32 mouse cellular contexts compared by ENCODE assay signal in genomic region chr6:5163507-5164144, GRCm38 (mm10). TPM values are rescaled to one million over a fixed set of nuclear protein-coding genes. Genes with fewer than 3 reads are reported as not detected.
DNase-seq lines count a peak whose midpoint lies in the region; ATAC-seq lines count a peak whose summit lies in the region.
"Had no signal": no experiment of that assay in that cellular context is flagged by ENCODE, and none has a peak within 500 bp of the region (broad histone marks: within the 10 kb centered on the region; RNA-seq: fewer than 3 reads in every experiment).

No protein-coding gene starts in this region.

- 0 out of 2 replicates have a peak overlapping the region, but pooled peaks have one; percentile 16 for H3K27ac ChIP-seq in heart, embryonic 15.5 days
- 0 out of 2 replicates have a peak overlapping the region, but pooled peaks have one; percentile 28 for H3K27ac ChIP-seq in midbrain, embryonic 10.5 days (replicated peaks)
- H3K27ac ChIP-seq in midbrain, embryonic 11.5 days (ENCODE audit: low read depth, low read length), result no peak overlapping the region
- H3K27ac ChIP-seq in liver, embryonic 16.5 days (ENCODE audit: low read length), result peak overlapping the region; percentile 9; the same call in 1 of the 2 replicates
- H3K27ac ChIP-seq: forebrain, embryonic 12.5 days; intestine, embryonic 15.5 days; left cerebral cortex, adult 2 months; limb, embryonic 15.5 days had no signal

- no peak overlapping the region for H3K9ac ChIP-seq in heart, embryonic 15.5 days
- H3K9ac ChIP-seq in midbrain, embryonic 11.5 days (ENCODE audit: low read length), result no peak overlapping the region
- no peak overlapping the region for H3K9ac ChIP-seq in liver, embryonic 16.5 days (ENCODE audit: low read depth, low read length)
- H3K9ac ChIP-seq: forebrain, embryonic 12.5 days; intestine, embryonic 15.5 days; limb, embryonic 15.5 days; neural tube, embryonic 13.5 days had no signal

- no peaks in the 10 kb centered on the region for H3K9me3 ChIP-seq in heart, embryonic 15.5 days (replicated peaks)
- no peaks in the 10 kb centered on the region for H3K9me3 ChIP-seq in midbrain, embryonic 10.5 days (replicated peaks)
- no peaks in the 10 kb centered on the region for H3K9me3 ChIP-seq in midbrain, embryonic 11.5 days (ENCODE audit: control insufficient read depth, low read length)
- no peaks in the 10 kb centered on the region for H3K9me3 ChIP-seq in liver, embryonic 16.5 days (replicated peaks; ENCODE audit: control insufficient read depth, low read length)
- H3K9me3 ChIP-seq: forebrain, embryonic 12.5 days; intestine, embryonic 15.5 days; limb, embryonic 15.5 days; neural tube, embryonic 13.5 days had no signal

- H3K36me3 ChIP-seq in heart, embryonic 15.5 days, result no peaks in the 10 kb centered on the region
- H3K36me3 ChIP-seq in midbrain, embryonic 10.5 days, result peaks cover 19% of the 10 kb centered on the region
- no peaks in the 10 kb centered on the region for H3K36me3 ChIP-seq in midbrain, embryonic 11.5 days (ENCODE audit: control insufficient read depth, insufficient read depth, low read length)
- no peaks in the 10 kb centered on the region for H3K36me3 ChIP-seq in liver, embryonic 16.5 days (ENCODE audit: control insufficient read depth, insufficient read depth)
- H3K36me3 ChIP-seq: intestine, embryonic 15.5 days had no signal

- H3K4me2 ChIP-seq in heart, embryonic 15.5 days, result no peak overlapping the region
- no peak overlapping the region for H3K4me2 ChIP-seq in midbrain, embryonic 11.5 days
- H3K4me2 ChIP-seq in liver, embryonic 16.5 days (ENCODE audit: low read depth, low read length), result no peak overlapping the region
- H3K4me2 ChIP-seq: forebrain, embryonic 12.5 days; intestine, embryonic 15.5 days; limb, embryonic 15.5 days; neural tube, embryonic 13.5 days had no signal

- no peaks in the 10 kb centered on the region for H3K27me3 ChIP-seq in heart, embryonic 15.5 days
- no peaks in the 10 kb centered on the region for H3K27me3 ChIP-seq in midbrain, embryonic 10.5 days (ENCODE audit: low read depth, poor library complexity, severe bottlenecking)
- H3K27me3 ChIP-seq in midbrain, embryonic 11.5 days (ENCODE audit: control insufficient read depth, insufficient read depth, low read length), result no peaks in the 10 kb centered on the region
- H3K27me3 ChIP-seq in liver, embryonic 16.5 days (ENCODE audit: control insufficient read depth, insufficient read depth, low read depth, low read length), result no peaks in the 10 kb centered on the region; the same call in 1 of the 2 replicates
- H3K27me3 ChIP-seq: forebrain, embryonic 12.5 days; intestine, embryonic 15.5 days; limb, embryonic 15.5 days; neural tube, embryonic 13.5 days had no signal

- H3K4me1 ChIP-seq in heart, embryonic 15.5 days (replicated peaks), result 0 out of 2 replicates have a peak, but pooled peaks cover 3% of the 10 kb centered on the region
- H3K4me1 ChIP-seq in midbrain, embryonic 10.5 days, result peaks cover 17% of the 10 kb centered on the region
- H3K4me1 ChIP-seq in midbrain, embryonic 11.5 days (ENCODE audit: control insufficient read depth, insufficient read depth, low read length), result peaks cover 6% of the 10 kb centered on the region; the same call in 1 of the 2 replicates
- peaks cover 19% of the 10 kb centered on the region for H3K4me1 ChIP-seq in liver, embryonic 16.5 days (ENCODE audit: control insufficient read depth, low read depth, low read length)
- H3K4me1 ChIP-seq: intestine, embryonic 15.5 days had no signal

- H3K4me3 ChIP-seq in heart, embryonic 15.5 days, result no peak overlapping the region
- H3K4me3 ChIP-seq in midbrain, embryonic 10.5 days, result no peak overlapping the region
- no peak overlapping the region for H3K4me3 ChIP-seq in midbrain, embryonic 11.5 days (ENCODE audit: low read depth, low read length)
- H3K4me3 ChIP-seq in liver, embryonic 16.5 days (ENCODE audit: low read depth, low read length), result no peak overlapping the region
- H3K4me3 ChIP-seq: forebrain, embryonic 12.5 days; intestine, embryonic 15.5 days; left cerebral cortex, adult 2 months; limb, embryonic 15.5 days; myocyte; neural tube, embryonic 13.5 days had no signal

- DNase-seq in heart, adult 11 months, result peak; percentile 31
- no peak for DNase-seq in heart, postnatal 36 days
- DNase-seq in heart, adult 9 months (ENCODE audit: low spot score in 2 of 2), result no peak
- DNase-seq in midbrain, embryonic 10.5 days (ENCODE audit: low spot score), result no peak
- DNase-seq in midbrain, embryonic 11.5 days (ENCODE audit: low spot score, missing footprints), result no peak
- DNase-seq: adrenal gland, postnatal 14 days; cerebellum, adult 2 months; cerebellum, postnatal 25 days; gastrocnemius, postnatal 10 days; kidney, adult 8-10 months; kidney, postnatal 10 days; lung, postnatal 4 days; retina, postnatal 1 day; right cerebral cortex, postnatal 25 days; spleen, adult 18-20 months had no signal

- no peak for ATAC-seq in heart, embryonic 15.5 days (replicated peaks; ENCODE audit: insufficient number of reproducible peaks, insufficient read depth, low FRiP score, low read depth)
- no peak for ATAC-seq in midbrain, embryonic 11.5 days (ENCODE audit: low FRiP score)
- peak; percentile 27; the same call in 1 of the 2 replicates for ATAC-seq in liver, embryonic 16.5 days (ENCODE audit: low read depth)
- no peak for ATAC-seq in erythroid progenitor cell, adult 5-6 weeks (replicated peaks; ENCODE audit: low FRiP score, poor library complexity, severe bottlenecking)
- ATAC-seq: hindbrain, embryonic 16.5 days; intestine, embryonic 15.5 days; midbrain, embryonic 16.5 days had no signal

- WGBS in heart, embryonic 15.5 days, result 77% methylated on average over 14 of the region's 14 CpGs
- WGBS in midbrain, embryonic 10.5 days, result 96% methylated on average over 14 of the region's 14 CpGs
- whole genome bisulfite sequencing in midbrain, embryonic 11.5 days, result 98% methylated on average over 14 of the region's 14 CpGs
- WGBS in liver, embryonic 16.5 days (ENCODE audit: insufficient replicate concordance), result 71% methylated on average over 14 of the region's 14 CpGs

- intact Hi-C loops in heart, postnatal 36 days (cut with DNase I), result no loop called here

RNA-seq across cellular contexts. Expression of gene Pon1, which starts 30.1 kb away (rescaled TPM):
- total RNA-seq in heart, postnatal 36 days (2021), result under 1 TPM in 1 of 2 experiments, not detected in 1; 0.53 TPM
- polyA plus RNA-seq in heart, embryonic 15.5 days (2015; fragmentation: Nextera tagmentation; extraction: Ambion mirVana), result not detected in 2 replicates
- not detected in 2 replicates for polyA plus RNA-seq in midbrain, embryonic 10.5 days (2016; fragmentation: Nextera tagmentation; extraction: Ambion mirVana)
- 0.08 and 0.18 TPM in 2 replicates for polyA plus RNA-seq in midbrain, embryonic 11.5 days (2014; fragmentation: Nextera tagmentation; extraction: Ambion mirVana)
- polyA plus RNA-seq in liver, embryonic 16.5 days (2015; fragmentation: Nextera tagmentation; extraction: Ambion mirVana), result 15.5 and 19.2 TPM in 2 replicates
- not detected in 2 replicates for total RNA-seq in erythroid progenitor cell, adult 5-6 weeks (2015; ENCODE audit: low replicate concordance)
- total RNA-seq in erythroid progenitor cell, adult 5-6 weeks (2017; ENCODE audit: low replicate concordance), result not detected in 2 replicates
- total RNA-seq: ES-E14; granulocyte monocyte progenitor cell, adult 5-6 weeks; layer of hippocampus, postnatal 10 days; left cerebral cortex, adult 2 months; left cerebral cortex, postnatal 36 days; megakaryocyte-erythroid progenitor cell, adult 5-6 weeks had no signal
- polyA plus RNA-seq: cerebellum, adult 2 months; intestine, embryonic 15.5 days; myocyte; neural tube, embryonic 13.5 days; thymus, postnatal 0 days had no signal

Comparison
In these comparisons a context has a peak if more than half of its experiments do, and no peak if none do; other contexts are left out.
1. RNA of gene Pon1, which starts 30.1 kb away (polyA plus RNA-seq): 15.5 to 19.2 TPM in liver, embryonic 16.5 days; 0.08 to 0.18 TPM in midbrain, embryonic 11.5 days, not detected in heart, embryonic 15.5 days and not detected in midbrain, embryonic 10.5 days; every median in the first group is over 10 times any median in the second.